Mouse (Mus musculus) lung, adult 2 months (tissue): ENCODE results near the gene Slc7a7.
A peak's percentile ranks its signal among the peaks of the same experiment; 100 is the strongest.

ENCODE experiments used
- CTCF ChIP-seq: fragments of 200-500 bp; IDR thresholded peaks from 2 replicates; pipeline ENCODE4 v1.5.1; 2011; ENCODE audit warnings: mild to moderate bottlenecking, low read length, control low read depth; ENCODE audit not compliant: insufficient read depth
- POLR2A ChIP-seq: fragments of 200-500 bp; IDR thresholded peaks from 2 replicates; pipeline ENCODE4 v1.6.1; 2011; ENCODE audit warnings: low read depth, mild to moderate bottlenecking, control low read depth, low read length, borderline replicate concordance; ENCODE audit errors: extremely low read depth

DNA sequence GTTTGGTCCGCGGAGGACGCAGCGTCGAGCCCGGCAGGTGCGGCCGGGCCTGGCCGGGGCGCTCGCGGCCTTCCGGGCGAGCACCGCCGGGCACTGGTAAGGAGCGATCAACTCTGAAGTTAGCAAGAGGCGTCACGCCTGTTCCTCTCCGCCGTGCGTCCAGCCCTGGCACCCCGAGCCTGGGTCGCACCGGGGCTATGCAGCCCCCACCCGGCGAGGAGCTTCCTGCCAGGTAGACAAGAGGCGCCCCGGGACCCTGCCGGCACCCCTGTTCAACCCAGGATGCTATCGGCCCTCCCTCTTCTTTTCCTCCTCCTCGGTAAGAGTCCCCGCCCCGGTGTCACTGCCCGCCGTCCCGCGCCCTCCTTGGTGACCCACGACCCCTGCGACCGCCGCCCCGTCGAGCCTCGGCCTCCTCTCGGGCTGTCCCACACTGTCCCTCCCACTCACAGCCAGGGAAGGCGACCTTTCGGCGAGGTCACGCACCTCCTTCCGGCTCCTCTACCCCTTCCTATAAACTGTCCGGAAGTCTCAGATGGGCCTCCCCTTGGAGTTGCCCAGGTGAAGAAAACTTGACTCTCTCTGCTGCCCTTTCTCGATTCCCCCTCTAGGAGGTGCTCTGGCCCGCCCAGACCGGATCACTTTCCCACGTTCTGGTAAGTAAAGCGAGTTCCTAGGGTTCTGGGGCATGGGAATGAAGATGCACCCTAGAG lies 46.9 kb upstream of the Slc7a7 start:
- TF ChIP-seq CTCF (peak; percentile 59), POLR2A (peak; percentile 58; the same call in 1 of the 2 replicates)
